Mouse (Mus musculus): ENCODE data around the gene Cmtm2b. TPM values are rescaled to one million over a fixed set of nuclear protein-coding genes. Genes with fewer than 3 reads are reported as not detected.

The Cmtm2b gene
- total RNA-seq, 4 experiments from 2014 or later = not detected

DNA sequence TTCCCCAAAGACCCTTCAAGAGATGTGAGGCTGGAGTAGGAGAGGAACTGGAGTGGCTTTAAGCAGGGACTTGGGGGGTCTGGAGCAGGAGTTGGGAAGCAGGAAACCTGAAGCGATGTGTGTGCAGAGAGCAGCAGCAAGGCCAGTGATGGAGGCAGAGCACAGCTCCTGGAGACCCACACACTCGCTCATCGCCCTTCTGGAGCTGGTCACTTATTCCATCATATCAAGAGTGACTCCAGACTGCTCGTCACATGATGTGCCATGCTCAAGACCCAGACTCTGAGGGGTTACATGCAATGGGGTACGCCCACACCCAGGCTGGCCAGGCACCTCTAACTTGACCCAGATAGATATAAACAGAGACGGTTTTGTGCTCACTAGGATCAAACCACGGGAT is 58.2 kb downstream of the Cmtm2b start:
- no peak for DNase-seq (ENCODE audit: low spot score in 2 of 2)

Other genes with a start within 250 kb of the Cmtm2b start
- 10 to 100 TPM; 25.8 to 39.6 (median 26.4) TPM for gene Cdh5, start 220.6 kb upstream of the Cmtm2b start, total RNA-seq (2022)
- under 1 TPM in 1 of 4 experiments, not detected in 3; 0.56 TPM for gene Bean1, start 151.8 kb upstream of the Cmtm2b start, total RNA-seq (2022)
- 1 to 10 TPM; 2.9 to 4.2 (median 3.9) TPM for gene Tk2, start 73.7 kb upstream of the Cmtm2b start, total RNA-seq (2022)
- 1 to 10 TPM in 2 of 4 experiments, under 1 TPM in 2; 0.75 to 1.8 (median 1.2) TPM for gene Cklf, start 71.4 kb upstream of the Cmtm2b start, total RNA-seq (2022)
- gene Cmtm2a, start 29.0 kb upstream of the Cmtm2b start, total RNA-seq (2022) = not detected
- gene Gm45711, start 12.1 kb upstream of the Cmtm2b start, total RNA-seq (2022) = not detected
- not detected for gene Cmtm1, start 12.1 kb upstream of the Cmtm2b start, total RNA-seq (2022)
- gene Gm11020, start 663 bp upstream of the Cmtm2b start, total RNA-seq (2022) = not detected
- 1 to 10 TPM; 1.9 to 5.0 (median 3.0) TPM for gene Cmtm3, start 17.2 kb downstream of the Cmtm2b start, total RNA-seq (2022)
- 1 to 10 TPM; 4.0 to 4.9 (median 4.7) TPM for gene Cmtm4, start 73.6 kb downstream of the Cmtm2b start, total RNA-seq (2022)
- 100 to 1,000 TPM in 1 of 4 experiments, 10 to 100 TPM in 3; 63.1 to 122 (median 75.8) TPM for gene Dync1li2, start 120.8 kb downstream of the Cmtm2b start, total RNA-seq (2022)
- not detected for gene Terb1, start 187.7 kb downstream of the Cmtm2b start, total RNA-seq (2022)
- 10 to 100 TPM; 21.5 to 29.2 (median 25.0) TPM for gene Nae1, start 212.4 kb downstream of the Cmtm2b start, total RNA-seq (2022)
- gene Car7, start 212.5 kb downstream of the Cmtm2b start, total RNA-seq (2022) = 1 to 10 TPM in 2 of 4 experiments, under 1 TPM in 2; 0.21 to 1.2 (median 0.68) TPM

Measured in gastrocnemius, adult 8-10 months (tissue).